Mouse (Mus musculus) c-Kit-positive CD71-positive TER-119-positive erythroid progenitor cells, embryonic 14.5 days (primary cell): ENCODE results near the gene Nprl3.

Source experiments
- DNase-seq: peaks from one replicate; pipeline ENCODE4 v3.0.0-alpha.2; 2013; ENCODE audit warnings: low spot score

Gene Nprl3

DNA sequence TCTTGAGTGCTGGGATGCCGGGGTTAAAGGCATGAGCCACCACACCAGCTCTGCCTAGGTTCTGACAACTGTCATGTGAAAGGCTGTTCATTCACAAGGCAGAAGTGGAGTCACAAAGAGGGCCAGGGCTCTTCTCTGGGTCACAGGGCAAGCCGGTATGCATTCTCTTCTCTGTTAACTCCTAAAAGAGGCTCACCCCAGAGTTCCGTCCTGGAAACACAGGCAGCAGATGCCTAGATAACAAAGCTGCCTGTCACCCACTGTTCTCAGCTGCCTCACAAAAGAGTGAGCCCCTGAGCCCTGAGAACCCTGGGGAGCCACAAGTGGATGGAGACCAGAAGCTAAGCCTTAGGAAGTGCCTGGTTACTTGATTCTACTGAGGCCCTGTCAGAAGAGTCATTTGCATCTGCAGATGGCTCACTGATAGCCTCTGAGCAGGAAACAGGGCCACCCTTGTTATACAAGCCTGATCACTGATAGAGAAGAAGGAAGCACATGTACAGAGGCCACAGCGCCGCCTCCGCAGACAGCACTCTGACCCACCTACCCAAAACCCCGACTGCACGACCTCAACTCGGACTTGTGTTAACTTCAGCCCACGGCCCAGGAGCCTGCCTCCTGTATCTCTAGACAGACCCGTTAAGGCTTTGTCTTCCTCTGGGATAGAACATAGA is 71.5 kb downstream of the Nprl3 start:
- no peak for DNase-seq

DNA sequence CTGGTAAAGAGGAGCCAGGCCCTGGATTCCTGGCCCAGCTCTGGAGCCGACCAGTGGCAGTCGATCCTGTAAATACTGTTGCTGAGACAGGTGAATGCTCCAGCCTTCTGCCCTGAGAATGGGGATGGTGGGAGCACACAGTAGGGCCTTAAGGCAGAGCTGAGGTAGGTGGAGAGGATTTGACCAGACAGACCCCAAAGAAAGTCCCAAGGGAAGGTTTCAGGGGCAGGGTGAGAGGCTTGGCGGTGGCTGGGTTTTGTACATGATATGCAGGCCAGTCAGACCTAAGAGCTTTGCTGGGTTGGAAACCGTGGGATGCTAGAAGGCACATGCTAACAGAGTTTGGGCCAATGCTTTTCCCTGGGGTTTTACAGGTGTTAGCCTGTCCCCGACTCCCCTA is 72.9 kb downstream of the Nprl3 start:
- DNase-seq, result no peak

DNA sequence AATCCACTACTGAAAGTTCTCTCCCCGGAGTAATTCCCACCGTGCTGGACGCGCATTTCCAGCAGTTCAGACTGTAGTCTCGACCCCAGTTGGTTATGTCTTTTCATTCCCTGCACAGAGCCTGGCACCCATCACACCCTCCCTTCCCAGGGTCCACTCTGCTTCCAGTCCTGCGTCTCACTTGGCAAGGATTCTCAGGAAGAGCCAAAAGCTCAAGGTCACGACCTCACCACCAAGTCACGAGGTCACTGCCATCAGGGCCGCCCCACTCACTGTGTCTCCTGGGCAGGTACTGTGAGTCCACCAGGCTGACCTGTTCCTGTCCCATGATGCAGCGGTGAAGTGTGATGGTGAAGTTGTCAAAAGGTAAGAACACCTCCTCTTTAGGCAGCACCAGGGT is 73.4 kb downstream of the Nprl3 start:
- no peak for DNase-seq

DNA sequence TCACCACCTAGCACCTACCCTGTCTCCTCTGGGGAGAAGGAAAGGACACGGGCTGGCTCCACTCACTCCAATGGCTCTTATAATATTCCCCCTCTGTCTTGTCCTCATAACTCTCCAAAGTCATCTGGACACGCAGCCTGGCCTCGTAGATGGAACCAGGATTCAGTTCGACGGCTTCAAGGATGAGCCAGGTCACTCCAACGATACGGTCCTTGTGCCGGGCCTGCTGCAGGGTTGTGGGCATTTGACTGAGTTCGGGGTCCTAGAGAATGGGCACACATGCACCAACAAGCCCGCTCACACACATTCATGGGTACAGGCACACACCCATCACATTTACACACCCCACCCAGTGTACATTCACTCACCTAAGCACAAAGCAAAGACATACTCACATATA is 74.4 kb downstream of the Nprl3 start:
- DNase-seq, result no peak

DNA sequence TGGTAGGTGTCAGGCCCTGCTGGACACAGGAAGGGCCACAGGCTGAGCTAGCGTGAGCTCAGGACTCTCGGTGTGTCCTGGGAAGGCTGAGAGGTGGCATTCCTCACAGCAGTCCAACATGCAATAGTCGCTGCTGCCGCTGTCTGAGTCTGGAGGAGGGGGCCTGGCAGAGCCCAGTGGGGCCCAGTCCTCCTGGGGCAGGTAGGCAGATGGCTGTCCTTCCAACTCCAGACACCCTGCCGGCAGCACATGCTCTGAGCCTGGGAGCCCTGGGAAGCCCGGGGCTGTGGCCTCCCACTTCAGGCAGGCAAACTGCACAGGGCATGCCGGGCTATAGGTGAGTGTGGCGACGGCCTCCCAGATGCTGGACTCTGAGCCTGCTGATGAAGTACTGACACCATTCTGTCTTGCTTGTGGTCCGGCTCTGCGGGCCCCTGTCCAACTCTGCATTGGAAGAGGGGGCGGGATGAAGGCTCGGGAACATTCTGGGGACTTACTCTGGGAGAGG is 76.8 kb downstream of the Nprl3 start:
- DNase-seq, result no peak

DNA sequence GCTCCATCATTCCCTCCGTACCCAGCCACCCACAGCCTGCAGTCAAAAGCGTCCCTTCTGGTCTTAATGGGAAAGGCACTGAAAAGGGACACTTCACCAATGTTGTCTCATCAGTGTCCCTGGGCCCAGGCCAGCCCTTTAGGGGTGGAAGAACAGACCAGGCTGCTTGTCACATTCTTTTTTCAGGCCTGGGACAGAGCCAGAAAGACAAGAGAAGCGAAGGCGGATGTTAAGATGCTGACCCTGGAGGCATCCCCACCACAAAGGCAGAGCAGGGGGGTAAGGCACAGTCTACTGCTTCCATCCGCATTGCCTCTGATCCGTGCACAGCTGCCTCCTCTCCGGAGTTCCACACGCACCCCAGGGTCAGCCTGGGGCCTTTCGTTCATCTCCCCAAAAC is 77.4 kb downstream of the Nprl3 start:
- DNase-seq, result no peak

DNA sequence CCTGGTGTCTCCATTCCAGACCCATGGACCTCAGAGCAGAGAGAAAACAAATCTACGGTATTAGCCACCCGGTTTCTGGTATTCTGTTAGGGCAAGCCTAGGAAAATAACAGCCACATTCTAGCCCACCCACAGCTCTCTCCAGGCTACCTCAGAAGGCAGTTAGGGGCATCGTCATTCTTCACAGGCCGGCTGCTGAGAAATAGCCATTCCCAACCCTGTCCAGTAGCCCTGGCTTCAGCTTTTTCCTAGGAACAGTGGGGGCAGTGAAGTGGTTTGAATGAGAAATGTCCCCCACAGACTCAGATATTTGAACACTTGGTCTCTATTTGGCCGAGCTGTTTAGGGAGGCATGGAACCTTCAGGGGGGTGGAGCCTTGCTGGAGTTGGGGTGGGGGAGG is 78.1 kb downstream of the Nprl3 start:
- DNase-seq, result no peak

DNA sequence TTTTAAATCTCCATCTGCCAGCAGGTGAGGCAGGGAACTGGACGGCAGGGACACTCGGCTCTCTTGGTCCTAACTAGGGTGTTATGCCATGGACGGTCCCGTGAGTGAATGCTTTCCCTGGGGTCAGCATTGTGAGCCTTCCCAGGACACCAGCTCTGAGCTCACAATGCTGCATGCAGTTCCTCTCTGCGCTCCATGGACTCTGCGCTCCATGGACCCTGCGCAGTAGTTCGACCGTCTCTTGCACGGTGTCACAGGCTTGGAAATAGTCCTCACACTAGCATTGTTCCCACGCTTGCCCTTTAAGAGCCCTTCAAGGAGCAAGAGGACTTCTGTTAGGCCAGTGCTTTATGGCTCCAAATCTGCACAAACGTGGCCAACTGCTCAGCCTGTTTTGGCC is 78.6 kb downstream of the Nprl3 start:
- no peak for DNase-seq

DNA sequence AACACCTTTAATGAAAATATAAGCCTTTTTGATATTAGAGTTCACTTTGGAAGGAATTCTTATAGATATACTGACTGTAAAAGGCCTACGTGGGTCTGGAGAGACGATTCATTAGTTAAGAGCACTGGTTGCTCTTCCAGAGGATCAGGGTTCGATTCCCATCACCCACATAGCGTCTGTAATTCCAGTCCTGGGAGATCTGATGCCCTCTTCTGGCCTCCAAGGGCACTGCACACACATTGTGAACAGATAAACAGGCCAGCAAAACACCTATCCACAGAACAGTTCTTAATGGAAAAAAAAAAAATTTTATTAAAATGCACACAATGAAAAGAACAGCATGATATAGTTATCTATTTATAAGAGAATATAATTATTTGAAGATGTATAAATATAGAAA is 80.3 kb downstream of the Nprl3 start:
- no peak for DNase-seq

DNA sequence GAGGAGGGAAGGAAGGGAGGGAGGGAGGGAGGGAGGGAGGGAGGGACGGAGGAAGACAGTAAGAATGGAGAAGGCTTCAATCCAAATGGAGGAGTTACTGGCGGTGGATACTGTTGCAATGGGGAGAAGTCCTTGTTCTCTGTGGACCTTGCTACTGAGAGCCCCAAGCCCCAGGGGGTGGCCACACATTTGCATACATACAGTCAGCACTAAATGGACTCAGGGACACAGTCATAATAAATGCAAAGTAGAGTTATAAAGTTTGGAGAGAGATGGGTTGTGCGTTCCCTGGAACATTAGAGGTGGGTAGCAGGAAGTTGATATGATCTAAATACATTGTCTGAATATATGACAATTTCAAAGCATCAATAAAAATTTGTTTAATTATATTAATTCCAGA is 81.5 kb downstream of the Nprl3 start:
- DNase-seq, result no peak

DNA sequence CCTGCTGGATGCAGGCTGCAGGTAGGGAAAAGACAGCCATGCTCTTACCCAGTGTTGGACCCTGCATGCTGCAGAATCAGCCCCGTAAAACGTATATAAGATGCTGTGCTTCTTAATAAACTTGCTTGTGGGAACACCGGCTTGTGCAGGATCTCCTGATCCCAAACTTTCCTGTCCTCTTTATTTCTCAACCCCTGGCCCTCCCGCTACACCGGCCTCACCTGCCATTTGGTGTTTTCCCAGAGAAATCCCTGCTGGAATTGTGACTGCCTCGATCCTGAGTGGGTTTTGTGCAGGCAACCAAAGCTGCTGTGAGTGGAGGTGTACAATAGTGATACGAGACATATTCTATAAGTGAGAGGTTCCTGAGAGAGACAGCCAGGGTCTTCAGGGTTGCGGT is 83.0 kb downstream of the Nprl3 start:
- DNase-seq, result no peak

DNA sequence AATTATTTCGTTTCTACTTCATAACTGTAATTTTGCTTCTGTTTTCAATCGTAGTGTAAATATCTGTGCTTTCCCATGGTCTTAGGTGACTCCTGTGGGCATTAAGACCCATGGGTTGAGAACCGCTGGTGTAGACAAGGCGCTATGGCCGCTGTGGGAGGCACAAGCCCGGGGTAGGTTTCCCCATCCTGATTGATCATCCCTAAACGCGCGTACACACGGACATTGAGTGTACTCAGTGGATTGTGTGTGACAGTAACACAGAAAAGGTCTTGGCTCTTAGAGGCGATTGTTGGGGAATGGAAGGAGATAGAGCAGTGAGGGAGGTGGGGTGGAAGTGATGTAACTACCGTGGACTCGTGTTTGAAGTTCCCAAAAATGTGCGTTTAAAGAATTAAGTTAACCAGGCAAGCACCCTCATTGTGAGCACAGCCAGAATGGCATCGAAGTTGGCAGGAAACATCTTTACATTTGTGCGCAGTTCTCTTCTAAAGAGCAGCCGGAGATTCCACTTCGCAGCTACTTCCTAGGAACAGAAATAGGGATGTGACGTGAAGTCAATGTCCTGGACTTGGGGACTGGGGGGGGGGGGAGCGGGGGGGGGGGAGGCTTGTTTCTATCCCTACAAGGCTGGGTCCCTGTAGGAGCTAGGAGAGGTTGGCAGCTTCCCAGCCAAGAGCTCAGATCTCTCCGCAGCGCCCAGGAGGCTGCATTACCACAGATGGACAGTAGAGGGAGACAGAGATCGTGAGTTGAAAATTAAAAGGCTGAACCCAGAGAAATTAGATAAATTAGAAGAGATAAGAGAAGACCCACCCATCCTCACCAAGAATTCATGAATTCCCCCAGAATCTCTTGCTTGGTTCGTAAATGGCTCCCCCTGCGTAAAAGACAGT is 85.3 kb downstream of the Nprl3 start:
- DNase-seq, result peak; percentile 64

DNA sequence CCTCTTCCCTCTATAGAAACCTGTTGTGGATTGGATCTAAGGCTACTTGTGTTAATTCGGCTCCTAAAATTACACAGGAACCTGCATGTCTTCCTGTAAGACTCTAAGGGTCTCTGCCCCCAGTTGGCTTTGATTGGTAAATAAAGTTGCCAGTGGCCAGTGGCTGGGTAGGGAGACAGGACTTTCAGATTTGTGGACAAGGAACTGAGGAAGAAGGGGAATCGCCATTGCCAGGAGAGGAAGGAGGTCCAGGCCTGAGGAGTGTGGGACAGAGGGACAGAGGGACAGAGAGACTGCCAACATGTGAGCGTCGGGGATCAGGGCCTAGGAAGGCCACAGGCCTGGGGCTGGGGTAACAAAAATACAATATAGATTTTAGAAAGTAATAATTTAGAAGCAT is 86.3 kb downstream of the Nprl3 start:
- no peak for DNase-seq

DNA sequence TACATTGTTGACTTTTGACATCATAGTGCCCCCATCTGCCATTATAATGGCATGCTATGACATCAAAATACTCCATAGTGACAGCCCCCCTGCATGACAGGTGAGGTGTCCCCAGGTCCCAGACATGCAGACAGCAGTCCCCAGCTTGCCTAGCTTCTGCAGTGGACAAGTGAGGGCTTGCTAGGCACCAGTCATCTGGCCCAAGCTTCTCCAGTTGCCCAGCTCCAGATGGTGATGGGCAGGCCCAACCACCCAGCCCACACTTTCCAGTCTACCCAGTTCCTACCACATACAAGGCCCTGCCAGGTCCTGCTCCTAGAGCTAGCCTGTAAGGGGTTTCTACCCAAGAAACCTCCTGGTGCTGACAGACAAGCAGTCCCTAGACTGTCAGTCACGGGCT is 89.0 kb downstream of the Nprl3 start:
- DNase-seq, result no peak
